Mouse (Mus musculus) left cerebral cortex, postnatal 4 days (tissue): ENCODE measurements at regions not wholly inside any gene's neighbourhood (a gene's known extent, or its start where the extent isn't known, plus 50 kb on each side); places are given as distances from the start of the nearest gene placed in this dataset.

ENCODE experiments used
- DNase-seq: peaks from one replicate; pipeline ENCODE4 v3.0.0-alpha.2; 2022
- intact Hi-C: fragments of 180-260 bp; cut with DNase I; formaldehyde crosslinking; loops from one replicate; pipeline ENCODE4 v1.15.1; 2025

DNA sequence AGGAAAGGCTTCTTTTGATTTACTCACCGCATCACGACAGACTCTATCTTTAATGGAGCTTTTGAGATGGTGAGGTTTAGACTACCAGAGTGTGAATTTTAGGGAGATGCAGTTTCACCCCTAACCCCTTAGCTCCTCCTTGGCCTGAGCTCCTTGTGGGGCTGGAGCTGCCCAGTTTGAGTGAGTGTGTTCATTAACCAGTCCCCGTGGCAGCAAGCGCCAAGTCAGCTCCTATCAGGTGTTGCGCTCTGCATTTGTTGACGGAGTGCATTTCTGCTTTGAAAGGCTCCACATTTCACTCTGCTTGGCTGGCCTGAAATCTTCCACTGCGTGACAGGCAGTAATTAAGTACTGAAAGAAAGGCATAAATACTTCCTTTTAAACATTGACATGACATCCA, 481.7 kb downstream of the Plcl1 start:
- intact Hi-C loops, result loop anchor here (5.0 to 10.0 kb wide), 3 partner anchors 1377 to 1500 kb away; no protein-coding TSS in a partner anchor

DNA sequence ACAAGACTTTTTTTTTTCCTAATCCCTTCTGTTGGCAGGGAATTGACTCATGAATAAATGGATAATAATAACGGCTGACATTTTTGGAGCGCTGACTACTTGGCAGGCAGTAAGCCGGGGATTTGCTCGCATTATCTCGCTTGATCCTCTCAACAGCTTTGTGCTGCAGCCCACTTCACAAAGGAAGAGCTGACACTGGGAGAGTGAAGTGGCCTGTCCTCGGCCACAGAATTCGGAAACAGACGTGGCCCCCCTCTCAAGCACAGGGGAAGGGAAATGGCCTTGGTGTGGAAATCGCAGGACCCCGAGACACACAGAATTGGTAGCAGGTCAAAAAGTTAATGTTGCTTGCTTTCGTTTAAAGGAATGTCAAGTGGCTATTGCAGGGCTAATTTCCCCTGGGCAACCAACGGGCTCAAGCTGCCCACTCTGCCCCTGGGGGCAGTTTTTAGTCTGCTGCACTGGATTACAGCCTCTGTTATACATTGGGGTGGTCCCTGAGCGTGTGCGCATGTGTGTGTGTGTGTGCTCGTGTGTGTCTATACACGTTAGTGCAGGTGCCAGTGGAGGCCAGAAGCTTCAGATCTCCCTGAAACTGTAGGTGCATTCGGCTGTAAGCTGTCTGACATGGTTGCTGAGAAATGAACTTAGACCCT, 483.1 kb downstream of the Plcl1 start:
- peak; percentile 68 for DNase-seq
- intact Hi-C loops, result loop anchor here (2.0 to 10.0 kb wide), 4 partner anchors 1318 to 1498 kb away; no protein-coding TSS in a partner anchor

More for the DNA sequence above, 481.7 kb downstream of the Plcl1 start:
- DNase-seq, result no peak

- peak; percentile 38 for DNase-seq
- intact Hi-C loops, result loop anchor here (5.0 kb wide), 2 partner anchors 362 to 1087 kb away; partner anchors contain the start of gene Satb2
Measured at GRCm38 (mm10) chr1:55890511-55891151, 484.9 kb downstream of the Plcl1 start.

DNA sequence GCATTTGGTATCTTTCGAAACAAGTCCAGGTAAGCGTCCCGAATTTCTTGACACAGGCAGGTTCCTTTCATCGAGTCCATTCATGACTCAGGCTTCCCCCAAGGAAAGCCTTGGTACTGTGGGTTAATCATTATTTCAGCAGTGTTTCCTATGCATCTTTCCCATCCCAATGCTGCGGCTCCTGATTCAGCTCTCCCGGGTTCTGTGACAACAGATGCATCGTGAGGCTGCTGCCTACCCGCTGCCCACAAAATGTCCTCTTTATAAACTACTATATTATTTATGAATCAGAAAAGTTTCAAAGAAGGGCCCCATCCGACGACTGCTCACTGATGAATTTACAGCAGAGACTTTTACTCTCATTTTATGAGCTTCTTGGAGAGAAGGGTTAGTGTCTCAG, 486.2 kb downstream of the Plcl1 start:
- DNase-seq, result no peak
- intact Hi-C loops, result loop anchor here (5.0 kb wide), 2 partner anchors 360 to 1085 kb away; partner anchors contain the start of gene Satb2

DNA sequence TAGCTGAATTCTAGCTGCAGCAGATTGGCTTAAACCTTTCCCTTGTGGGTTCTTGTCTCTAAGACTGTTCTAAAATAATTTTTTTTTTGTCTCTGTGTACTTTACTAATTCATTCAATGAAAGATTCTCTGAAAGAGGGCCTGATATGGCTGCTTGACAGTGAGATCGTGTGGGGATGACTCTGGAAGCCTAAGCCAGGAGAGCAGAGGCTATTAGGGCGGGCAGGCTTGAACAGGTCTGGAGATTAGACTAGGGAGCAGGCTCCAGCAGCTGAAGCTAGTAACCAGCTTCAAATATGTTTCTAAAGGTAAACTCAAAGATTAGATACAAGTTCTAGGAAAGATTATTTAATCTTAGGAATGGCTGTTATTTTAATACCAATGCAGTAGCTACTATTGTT, 491.9 kb downstream of the Plcl1 start:
- DNase-seq, result no peak
- intact Hi-C loops, result loop anchor here (5.0 kb wide), 1 partner anchor 60 kb away; no protein-coding TSS in a partner anchor

DNA sequence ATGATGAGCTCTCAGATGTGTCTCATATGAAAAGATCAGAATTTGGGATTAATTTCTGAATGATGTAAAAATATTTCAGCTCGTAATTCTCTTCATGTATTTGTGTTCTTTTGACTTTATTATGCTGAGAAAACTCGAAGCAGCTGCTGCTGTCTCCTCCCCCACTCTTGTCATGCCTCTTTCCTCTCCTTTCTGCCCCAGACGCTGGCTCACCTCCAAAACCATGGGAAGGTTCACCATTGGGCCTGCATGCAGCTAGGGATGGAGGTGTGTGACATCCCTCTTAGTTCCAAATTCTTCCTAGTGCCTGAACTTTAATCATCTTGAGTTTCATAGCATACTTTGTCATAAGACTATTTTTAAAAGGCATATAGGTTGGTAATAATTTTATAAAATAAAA, 492.3 kb downstream of the Plcl1 start:
- DNase-seq, result peak; percentile 67
- intact Hi-C loops, result loop anchor here (5.0 kb wide), 1 partner anchor 59 kb away; no protein-coding TSS in a partner anchor

DNA sequence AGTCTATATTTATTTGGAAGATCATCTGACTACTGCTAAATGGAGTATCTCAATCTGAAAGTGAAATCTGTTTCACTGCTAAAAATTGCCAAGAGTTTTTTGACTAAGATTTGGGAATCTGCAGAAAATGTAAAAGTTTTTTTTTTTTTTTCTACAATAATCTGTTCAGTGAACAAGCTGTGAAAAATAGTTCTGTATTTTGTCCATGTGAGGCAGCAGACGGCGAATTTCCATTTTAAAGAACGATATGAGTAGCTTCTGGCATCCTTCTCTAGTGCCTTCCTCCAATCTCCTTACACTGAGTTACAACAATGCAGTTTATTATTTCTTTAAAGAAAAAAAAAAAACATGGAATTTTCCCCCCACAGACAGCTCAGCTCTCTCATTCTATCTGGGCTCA, 494.3 kb downstream of the Plcl1 start:
- intact Hi-C loops, result no loop called here
- DNase-seq, result no peak

DNA sequence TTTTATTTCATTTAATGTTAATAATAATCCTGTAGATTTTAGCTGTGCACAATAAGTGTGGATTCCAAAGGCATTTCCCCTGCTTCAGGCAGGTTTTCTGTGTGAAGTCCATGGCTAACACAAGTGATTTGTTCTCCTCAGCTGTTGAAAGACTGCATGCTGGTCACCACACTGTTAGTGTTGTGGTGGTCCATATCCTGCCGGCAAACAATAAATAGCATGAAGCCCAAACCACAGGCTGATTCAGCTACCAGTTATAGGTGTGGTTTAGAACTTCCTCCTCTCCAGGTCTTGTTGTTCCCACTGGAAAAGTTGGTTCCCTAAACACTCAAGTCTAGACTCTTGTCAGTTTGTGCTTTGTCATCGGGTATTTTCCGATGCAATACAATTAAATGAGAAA, 497.5 kb downstream of the Plcl1 start:
- no peak for DNase-seq
- intact Hi-C loops, result no loop called here

DNA sequence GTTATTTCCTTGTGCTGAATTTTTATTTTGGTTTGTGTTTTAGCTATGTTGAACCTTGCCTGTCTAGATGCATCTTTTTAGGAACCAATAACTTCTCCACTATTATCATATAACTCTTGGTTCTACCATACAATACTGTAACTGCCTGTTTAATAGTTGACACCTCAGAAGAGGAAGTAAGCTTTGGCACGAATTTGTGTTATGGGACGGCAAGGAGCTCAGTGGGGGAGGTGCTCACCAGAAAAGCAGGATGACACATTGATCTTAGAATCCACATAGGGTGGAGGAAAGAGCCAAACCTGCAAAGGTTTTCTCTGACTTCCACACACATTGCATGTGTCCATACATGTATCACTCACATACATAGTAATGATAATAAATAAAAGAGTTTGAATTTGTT, 498.9 kb downstream of the Plcl1 start:
- DNase-seq, result no peak
- intact Hi-C loops, result no loop called here

DNA sequence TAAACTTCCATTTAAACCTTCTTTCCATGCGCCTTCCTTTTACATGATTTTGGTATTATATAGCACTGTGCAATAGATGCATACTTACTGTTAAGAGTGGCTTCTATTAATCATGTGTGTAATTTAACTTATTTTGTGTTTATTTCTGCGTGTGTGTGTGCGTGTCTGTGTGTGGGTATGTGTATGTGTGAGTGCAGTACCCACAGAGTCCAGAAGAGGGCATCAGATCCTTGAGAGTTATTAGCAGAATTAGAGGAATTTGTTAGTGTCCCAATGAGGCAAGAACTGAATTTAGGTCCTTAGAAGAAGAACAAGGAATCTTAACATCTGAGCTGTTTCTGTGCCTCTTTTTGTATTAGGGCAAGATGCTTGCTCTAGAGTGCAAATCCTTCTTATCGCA, 499.5 kb downstream of the Plcl1 start:
- no peak for DNase-seq
- intact Hi-C loops, result no loop called here

DNA sequence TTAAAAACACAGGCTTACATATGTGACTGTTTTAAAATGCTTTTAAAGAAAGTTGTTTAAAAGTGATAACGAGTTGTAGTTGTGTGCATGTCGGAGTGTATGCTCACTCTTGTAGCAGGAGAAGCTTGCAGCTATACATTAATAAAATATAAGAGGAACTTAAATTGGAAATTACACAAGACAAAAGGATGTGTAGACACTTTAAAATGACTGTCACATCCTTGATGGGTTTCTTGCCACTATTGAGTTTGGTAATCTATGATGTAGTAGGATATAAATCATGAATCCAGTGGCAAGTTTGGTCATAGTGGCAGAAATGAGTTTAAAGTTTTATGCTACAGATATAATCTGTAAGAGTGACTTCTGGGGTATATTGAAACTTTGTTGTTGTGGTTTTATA, 504.3 kb downstream of the Plcl1 start:
- intact Hi-C loops, result no loop called here
- DNase-seq, result no peak

- intact Hi-C loops, result no loop called here
- no peak for DNase-seq
Measured at GRCm38 (mm10) chr1:55914284-55914683, 508.6 kb downstream of the Plcl1 start.

- intact Hi-C loops, result no loop called here
- no peak for DNase-seq
Measured at GRCm38 (mm10) chr1:55915940-55916339, 510.2 kb downstream of the Plcl1 start.

DNA sequence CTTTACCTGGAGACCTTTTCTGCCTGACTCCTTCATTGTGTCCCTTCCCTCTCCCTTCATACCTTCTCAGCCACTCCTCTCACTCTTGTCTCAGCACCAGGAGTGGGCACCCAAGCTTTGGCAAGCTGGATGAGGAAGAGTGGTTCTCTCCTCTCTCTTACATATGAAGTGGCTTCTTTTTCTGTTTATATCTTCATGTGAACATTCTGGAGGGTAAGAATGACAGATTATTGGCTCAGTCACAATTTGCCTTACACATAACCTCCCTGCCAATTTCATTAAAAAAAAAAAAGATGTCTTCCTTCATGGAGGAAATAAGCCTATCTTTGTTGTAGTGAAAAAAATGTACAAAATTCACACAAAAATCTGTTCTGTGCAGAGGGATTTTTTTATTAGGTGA, 513.8 kb downstream of the Plcl1 start:
- intact Hi-C loops, result no loop called here
- DNase-seq, result no peak

- intact Hi-C loops, result no loop called here
- no peak for DNase-seq
Measured at GRCm38 (mm10) chr1:55946786-55947549, 541.2 kb downstream of the Plcl1 start.

DNA sequence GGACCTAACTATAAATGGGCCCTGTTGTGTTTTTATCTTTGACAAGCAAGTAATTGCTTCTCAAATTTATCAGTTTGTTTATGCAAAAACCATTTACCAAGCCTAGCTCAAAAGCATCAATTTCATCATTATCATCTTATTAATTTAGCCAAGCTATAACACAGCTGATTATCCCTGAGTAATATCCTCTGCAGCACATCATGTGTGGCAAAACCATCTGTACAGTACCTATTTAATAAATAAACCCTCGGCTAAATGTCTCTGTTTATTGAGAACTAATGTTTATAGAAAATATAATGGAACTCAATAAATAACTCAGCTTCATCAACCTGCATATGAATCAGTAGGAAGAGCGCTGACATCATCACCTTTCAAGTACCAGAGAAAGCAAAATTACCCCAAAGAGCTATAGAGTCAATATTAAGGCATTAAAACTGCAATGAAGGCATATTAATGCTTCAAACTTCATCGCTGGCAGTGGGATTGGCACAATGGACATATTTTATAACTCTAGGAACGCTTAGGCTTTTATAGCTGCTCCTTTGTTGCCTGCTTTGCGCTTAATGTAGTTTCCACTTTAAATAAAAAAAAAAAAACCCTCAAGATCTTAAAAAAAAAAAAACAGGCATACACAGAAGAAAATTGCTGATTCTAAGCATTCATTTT, 542.0 kb downstream of the Plcl1 start:
- DNase-seq, result no peak
- intact Hi-C loops, result no loop called here

GRCm38 (mm10) chr1:55949606-55950005, 543.9 kb downstream of the Plcl1 start:
- intact Hi-C loops, result no loop called here
- no peak for DNase-seq

GRCm38 (mm10) chr1:55957804-55958445, 552.2 kb downstream of the Plcl1 start:
- DNase-seq, result no peak

GRCm38 (mm10) chr1:55960291-55960690, 554.6 kb downstream of the Plcl1 start:
- DNase-seq, result peak; percentile 72
- intact Hi-C loops, result loop anchor here (10.0 kb wide), 1 partner anchor 385 kb away; no protein-coding TSS in a partner anchor

More at GRCm38 (mm10) chr1:55957804-55958445, 552.2 kb downstream of the Plcl1 start:
- intact Hi-C loops, result loop anchor here (5.0 kb wide), 3 partner anchors 61 to 1244 kb away; partner anchors contain the start of gene Satb2

- intact Hi-C loops, result loop anchor here (10.0 kb wide), 1 partner anchor 381 kb away; no protein-coding TSS in a partner anchor
Measured at GRCm38 (mm10) chr1:55963867-55964266, 558.1 kb downstream of the Plcl1 start.

More at GRCm38 (mm10) chr1:55963867-55964266, 558.1 kb downstream of the Plcl1 start:
- no peak for DNase-seq
